Mouse (Mus musculus): Measurements from ENCODE around the gene Atp6v0c. TPM values are rescaled to one million over a fixed set of nuclear protein-coding genes. Genes with fewer than 3 reads are reported as not detected.
"Not testable (repeated sequence)": the region's sequence is repeated elsewhere in the genome, so short reads cannot be mapped to it uniquely, and the experiment has no call there.

Atp6v0c gene
- total RNA-seq, 2 experiments from 2014 or later: 227 to 247 TPM

GRCm38 (mm10) chr17:24162584-24163175 is 6.8 kb downstream of the Atp6v0c start:
- peak in 1 of 2 experiments; percentile 19 for DNase-seq
- intact Hi-C loops (cut with DNase I): no loop called here

GRCm38 (mm10) chr17:24161466-24161865 is 8.0 kb downstream of the Atp6v0c start:
- no peak for DNase-seq
- intact Hi-C loops (cut with DNase I): no loop called here

- intact Hi-C loops (cut with DNase I): no loop called here
- DNase-seq: no peak
These were observed 12.0 kb downstream of the Atp6v0c start for GRCm38 (mm10) chr17:24157526-24157925.

GRCm38 (mm10) chr17:24157121-24157520 is 12.4 kb downstream of the Atp6v0c start:
- intact Hi-C loops (cut with DNase I): no loop called here
- no peak for DNase-seq

GRCm38 (mm10) chr17:24156394-24156793 is 13.1 kb downstream of the Atp6v0c start:
- intact Hi-C loops (cut with DNase I): no loop called here

GRCm38 (mm10) chr17:24155742-24156141 is 13.8 kb downstream of the Atp6v0c start:
- DNase-seq: no peak
- intact Hi-C loops (cut with DNase I): no loop called here

More at GRCm38 (mm10) chr17:24156394-24156793, 13.1 kb downstream of the Atp6v0c start:
- no peak for DNase-seq

GRCm38 (mm10) chr17:24154463-24154862 is 15.0 kb downstream of the Atp6v0c start:
- intact Hi-C loops (cut with DNase I): loop anchor here (5.0 kb wide), 1 partner anchor 238 kb away; no protein-coding TSS in a partner anchor
- no peak for DNase-seq

GRCm38 (mm10) chr17:24151890-24152563 is 17.5 kb downstream of the Atp6v0c start:
- DNase-seq: peak; percentile 75 to 79
- intact Hi-C loops (cut with DNase I): loop anchor here (5.0 kb wide), 1 partner anchor 240 kb away; no protein-coding TSS in a partner anchor

- intact Hi-C loops (cut with DNase I): loop anchor here (5.0 kb wide), 1 partner anchor 241 kb away; no protein-coding TSS in a partner anchor
- DNase-seq: no peak
These were observed 18.1 kb downstream of the Atp6v0c start for GRCm38 (mm10) chr17:24151382-24151781.

GRCm38 (mm10) chr17:24150824-24151223 is 18.7 kb downstream of the Atp6v0c start, which contains the start of gene Pdpk1:
Pdpk1 (minus strand) TSS chr17:24150924.
- no peak for DNase-seq
- intact Hi-C loops (cut with DNase I): loop anchor here (5.0 kb wide), 1 partner anchor 241 kb away; no protein-coding TSS in a partner anchor

GRCm38 (mm10) chr17:24149421-24149820 is 20.1 kb downstream of the Atp6v0c start:
- intact Hi-C loops (cut with DNase I): no loop called here
- no peak for DNase-seq

GRCm38 (mm10) chr17:24142897-24143296 is 26.6 kb downstream of the Atp6v0c start:
- intact Hi-C loops (cut with DNase I): no loop called here
- DNase-seq: no peak

- intact Hi-C loops (cut with DNase I): loop anchor here (2.0 kb wide), 1 partner anchor 69 kb away; the partner anchor contains the start of gene Kctd5
- peak; percentile 95 to 97 for DNase-seq
These were observed 28.0 kb downstream of the Atp6v0c start for GRCm38 (mm10) chr17:24141425-24141920.

- DNase-seq: no peak
- intact Hi-C loops (cut with DNase I): loop anchor here (2.0 kb wide), 1 partner anchor 68 kb away; the partner anchor contains the start of gene Kctd5
These were observed 28.6 kb downstream of the Atp6v0c start for GRCm38 (mm10) chr17:24140845-24141424.

GRCm38 (mm10) chr17:24139968-24140367 is 29.5 kb downstream of the Atp6v0c start:
- intact Hi-C loops (cut with DNase I): loop anchor here (2.0 kb wide), 1 partner anchor 67 kb away; the partner anchor contains the start of gene Kctd5
- DNase-seq: no peak

- no peak for DNase-seq
- intact Hi-C loops (cut with DNase I): no loop called here
These were observed 30.2 kb downstream of the Atp6v0c start for GRCm38 (mm10) chr17:24139256-24139655.

GRCm38 (mm10) chr17:24137226-24137880 is 32.1 kb downstream of the Atp6v0c start:
- intact Hi-C loops (cut with DNase I): no loop called here
- DNase-seq: no peak

GRCm38 (mm10) chr17:24134062-24134461 is 35.4 kb downstream of the Atp6v0c start:
- intact Hi-C loops (cut with DNase I): no loop called here
- no peak for DNase-seq

- DNase-seq: not testable (repeated sequence)
These were observed 36.6 kb downstream of the Atp6v0c start for GRCm38 (mm10) chr17:24132919-24133318.

GRCm38 (mm10) chr17:24131570-24131969 is 37.9 kb downstream of the Atp6v0c start:
- no peak for DNase-seq
- intact Hi-C loops (cut with DNase I): no loop called here

More at GRCm38 (mm10) chr17:24132919-24133318, 36.6 kb downstream of the Atp6v0c start:
- intact Hi-C loops (cut with DNase I): not testable (repeated sequence)

All from heart, postnatal 36 days (tissue).